Mouse (Mus musculus) adrenal gland, adult 18-20 months (tissue): ENCODE data around the gene Thoc3. TPM values are rescaled to one million over a fixed set of nuclear protein-coding genes. Genes with fewer than 3 reads are reported as not detected.
"Not testable (repeated sequence)": the region's sequence is repeated elsewhere in the genome, so short reads cannot be mapped to it uniquely, and the experiment has no call there.

ENCODE experiments used
- DNase-seq, 2 experiments: peaks; one replicate each; pipeline ENCODE4 v3.0.0; 2021 to 2022; ENCODE audit warnings: low spot score in 2 of 2
- long read RNA-seq, 2 experiments: library from polyadenylated mRNA; stranded (forward); transcript quantifications; one replicate each; pipeline ENCODE4 v2.0.0; 2021
- total RNA-seq, 2 experiments: library from RNA; stranded (reverse); gene quantifications; 1 replicate in 1 of 2; 2 replicates in 1 of 2; pipeline ENCODE4 v1.2.3; 2021

Gene Thoc3
- total RNA-seq: 10 to 100 TPM; 32.9 to 41.2 TPM
- long read RNA-seq, experiment 1, transcript Thoc3-201 (6 exons, 2,335 nt): major isoform, 30 of 32 reads
- long read RNA-seq, experiment 1, partial matches to known transcripts: 0 of 32 reads
- long read RNA-seq, experiment 1, other reads (novel, unspliced or antisense): 2 of 32 reads
- long read RNA-seq, experiment 2, transcript Thoc3-201 (6 exons, 2,335 nt): major isoform, 82 of 91 reads
- long read RNA-seq, experiment 2, partial matches to known transcripts: 8 of 91 reads
- long read RNA-seq, experiment 2, other reads (novel, unspliced or antisense): 1 of 91 reads

DNA sequence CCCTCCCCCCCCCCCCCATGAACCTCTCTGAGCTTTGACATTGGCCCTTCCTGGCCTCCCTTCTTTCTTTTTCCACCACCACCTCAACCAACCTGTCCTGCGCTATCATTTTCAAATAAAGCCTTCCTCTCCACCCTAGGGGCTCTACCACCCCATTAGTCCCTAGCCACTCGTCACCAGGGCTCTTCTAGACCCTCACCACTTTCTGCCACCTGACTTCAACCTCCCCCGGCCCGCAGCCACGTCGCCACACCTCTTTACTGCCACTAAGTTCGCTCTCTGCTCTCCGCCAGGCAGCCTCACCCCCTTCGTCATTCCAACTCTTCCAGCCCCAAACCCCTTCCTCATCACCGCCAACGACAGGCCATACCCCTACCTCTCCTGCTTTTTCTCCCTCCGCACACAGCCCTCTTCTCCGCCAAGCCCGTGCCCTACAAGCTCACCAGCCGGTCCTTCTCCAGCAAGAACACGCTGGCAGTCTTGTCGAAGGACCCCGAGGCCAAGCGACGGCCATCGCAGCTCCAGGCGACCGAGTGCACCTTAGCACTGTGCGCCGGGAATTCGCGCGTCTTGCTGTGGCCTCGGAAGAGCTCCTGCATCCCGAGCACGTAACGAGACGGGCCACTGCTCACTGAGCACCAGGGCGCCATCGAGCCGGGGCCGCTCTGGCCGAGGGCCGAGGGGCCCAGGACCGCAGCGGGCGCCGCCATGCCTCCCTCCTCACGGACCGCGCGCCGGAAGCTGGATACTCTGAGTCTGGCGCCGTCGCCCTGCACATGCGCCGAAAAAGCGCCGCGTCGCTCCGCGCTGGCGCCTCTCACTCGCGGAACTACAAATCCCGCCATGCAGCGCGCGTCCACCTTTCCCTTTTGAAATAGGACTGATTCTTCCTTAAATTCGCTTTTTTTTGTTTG lies at the start of gene Thoc3:
Thoc3 (minus strand) TSS at position 752 of the 914 bp plus-strand sequence.
- DNase-seq: peak; percentile 86 to 89

DNA sequence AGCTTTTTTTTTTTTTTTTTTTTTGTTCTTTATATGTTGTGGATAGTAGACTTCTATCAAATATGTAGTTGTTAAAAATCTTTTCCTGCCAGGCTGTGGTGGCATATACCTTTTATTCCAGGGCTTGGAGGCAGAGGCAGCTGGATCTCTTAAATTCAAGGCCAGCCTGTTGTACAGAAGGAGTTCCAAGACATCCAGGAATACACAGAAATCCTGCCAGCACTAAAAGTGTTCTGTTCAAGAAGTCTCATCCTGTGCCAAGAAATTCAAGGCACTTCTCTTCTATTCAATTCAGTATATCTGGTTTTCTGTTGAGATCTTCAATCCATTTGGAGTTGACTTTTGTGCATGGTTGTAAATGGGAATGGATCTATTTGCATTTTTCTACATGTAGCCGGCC lies 37.3 kb upstream of the Thoc3 start:
- DNase-seq: no peak

DNA sequence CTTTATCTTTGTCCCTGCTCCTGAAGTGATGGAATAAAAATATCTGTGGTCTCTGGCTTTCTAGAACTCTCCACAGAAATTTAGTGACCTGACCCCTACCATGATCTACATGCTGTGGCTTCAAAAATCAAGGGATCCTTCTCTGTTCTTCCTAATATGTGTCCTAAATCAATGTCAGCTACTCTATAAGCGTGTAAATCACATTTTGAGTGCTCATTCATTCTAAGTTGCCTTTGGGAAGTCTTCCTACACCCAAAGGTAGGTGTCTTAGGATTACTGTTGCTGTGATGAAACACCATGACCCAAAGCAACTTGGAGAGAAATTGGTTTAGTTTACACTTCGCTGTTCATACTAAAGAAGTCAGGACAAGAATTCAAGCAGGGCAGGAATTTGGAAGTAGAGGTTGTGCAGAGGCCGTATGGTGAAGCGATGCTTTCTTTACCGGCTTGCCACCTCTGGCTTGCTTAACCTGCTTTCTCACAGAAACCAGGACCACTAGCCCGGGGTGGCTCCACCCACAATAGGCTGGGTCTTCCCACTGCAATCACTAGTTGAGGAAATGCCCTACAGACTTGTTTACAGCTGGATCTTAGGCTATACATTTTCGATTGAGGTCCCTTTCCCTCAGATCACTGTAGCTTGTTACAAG lies 36.1 kb upstream of the Thoc3 start:
- DNase-seq: no peak

- peak; percentile 85 for DNase-seq
Observed at GRCm38 (mm10) chr13:54503604-54504521, 35.2 kb upstream of the Thoc3 start, which contains the start of gene Simc1. Gene Simc1 (plus strand): TSS chr13:54503779.

DNA sequence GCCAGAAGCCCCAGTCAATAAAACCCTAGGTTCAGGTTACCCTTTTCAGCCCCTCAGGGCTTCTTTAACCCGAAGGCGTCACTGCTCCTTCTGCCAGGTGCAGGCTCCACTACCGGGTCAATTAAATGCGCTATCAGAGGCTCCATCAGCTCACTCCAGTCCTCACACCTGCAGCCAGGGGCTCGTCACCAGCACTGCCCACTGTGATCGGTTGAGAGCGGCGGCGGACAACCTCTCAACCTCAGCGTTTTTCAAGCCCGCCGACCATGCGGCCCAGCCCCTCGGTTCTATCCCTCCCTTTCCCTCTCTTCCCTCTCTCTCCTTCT lies 34.6 kb upstream of the Thoc3 start:
- DNase-seq: no peak

DNA sequence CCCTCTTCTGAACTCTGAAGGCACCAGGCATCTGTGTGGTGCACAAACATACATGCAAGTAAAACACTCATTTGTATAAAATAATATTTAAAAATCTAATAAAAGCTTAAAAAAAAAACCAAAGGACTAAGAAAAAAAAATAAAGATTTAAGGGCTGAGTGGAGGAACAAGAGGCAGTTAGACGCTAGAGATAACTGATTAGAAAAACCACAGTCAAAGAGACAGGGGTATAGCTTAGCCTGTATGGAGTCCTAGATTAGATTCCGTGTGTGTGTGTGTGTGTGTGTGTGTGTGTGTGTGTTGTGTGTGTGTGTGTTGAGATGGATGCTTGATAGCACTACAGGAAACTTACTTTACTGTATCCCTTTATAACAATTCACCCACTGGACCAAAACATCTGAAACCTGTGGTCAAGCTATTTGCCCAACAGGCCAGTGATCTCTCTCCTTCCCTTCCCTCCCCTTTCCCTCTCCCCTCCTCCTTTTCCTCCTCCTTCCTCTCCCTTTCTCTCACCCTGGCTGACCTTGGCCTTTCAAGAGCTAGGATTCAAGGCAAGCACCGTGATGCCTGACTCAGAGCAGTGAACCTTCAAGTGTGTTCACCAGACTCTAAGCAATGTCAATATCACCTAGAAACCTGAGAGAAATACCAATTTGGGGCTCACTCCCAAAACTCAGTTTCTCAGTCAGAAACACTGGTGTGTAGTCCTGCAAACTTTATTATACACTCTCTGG lies 33.5 kb upstream of the Thoc3 start:
- peak; percentile 27 to 30 for DNase-seq

GRCm38 (mm10) chr13:54501352-54501751 lies 32.7 kb upstream of the Thoc3 start:
- no peak for DNase-seq

DNA sequence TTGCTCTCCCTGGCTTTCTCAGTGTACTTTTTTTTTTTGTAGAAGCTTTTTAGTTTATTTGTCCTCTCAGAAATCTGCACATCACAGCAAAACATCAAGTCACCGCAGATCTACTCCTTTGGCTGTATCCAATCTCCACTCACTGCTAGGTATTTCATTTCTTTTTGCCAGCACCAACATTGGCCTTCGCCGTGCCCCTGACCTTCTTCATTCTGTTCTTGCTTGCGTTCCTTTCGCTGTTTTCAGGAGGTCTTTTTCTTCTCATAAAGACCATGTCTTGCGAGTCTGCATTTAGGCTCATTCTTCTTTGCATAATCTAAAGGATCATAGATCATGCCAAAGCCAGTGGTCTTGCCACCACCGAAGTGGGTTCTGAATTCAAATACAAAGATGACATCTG lies 30.9 kb upstream of the Thoc3 start:
- not testable (repeated sequence) for DNase-seq

DNA sequence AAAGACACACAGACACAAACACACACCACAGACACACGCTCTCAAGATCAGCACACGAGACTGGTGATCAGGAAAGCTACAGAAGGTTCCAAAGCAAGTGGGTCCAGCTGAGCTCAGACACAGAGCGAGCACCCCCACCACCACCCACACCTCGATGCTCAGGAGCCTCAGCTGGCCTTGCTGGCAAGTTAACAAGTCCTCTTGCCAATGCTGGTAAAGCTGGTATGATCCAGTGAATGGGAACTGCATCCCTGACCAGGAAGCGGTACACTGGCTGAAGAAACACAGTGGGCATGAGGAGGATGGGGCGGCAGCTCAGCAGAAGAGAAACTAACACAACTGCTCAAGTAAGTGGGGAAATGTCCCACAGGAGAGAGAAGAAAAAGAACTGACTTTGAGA lies 22.7 kb upstream of the Thoc3 start:
- no peak for DNase-seq

- DNase-seq: no peak
Observed at GRCm38 (mm10) chr13:54490411-54490810, 21.8 kb upstream of the Thoc3 start.

- DNase-seq: no peak
Observed at GRCm38 (mm10) chr13:54481498-54481897, 12.8 kb upstream of the Thoc3 start.

DNA sequence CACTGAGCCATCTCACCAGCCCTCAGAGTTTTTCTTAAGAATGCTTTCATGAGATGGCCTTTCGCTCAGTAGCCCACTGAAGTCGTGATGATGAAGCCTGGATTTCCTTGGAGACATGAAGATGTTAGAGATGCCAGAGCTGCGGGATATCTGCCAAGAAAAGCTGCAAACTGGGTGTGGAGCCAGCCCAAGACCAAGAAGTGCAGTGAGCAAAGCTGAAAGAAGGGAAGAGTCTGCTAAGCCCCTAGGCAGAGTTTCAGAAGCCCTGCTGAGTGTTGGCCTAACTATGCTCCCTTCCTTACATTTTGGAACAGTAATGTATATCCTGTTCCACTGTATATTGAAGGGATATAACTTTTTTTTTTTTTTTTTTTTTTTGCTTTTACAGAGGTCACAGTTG lies 10.6 kb upstream of the Thoc3 start:
- no peak for DNase-seq

DNA sequence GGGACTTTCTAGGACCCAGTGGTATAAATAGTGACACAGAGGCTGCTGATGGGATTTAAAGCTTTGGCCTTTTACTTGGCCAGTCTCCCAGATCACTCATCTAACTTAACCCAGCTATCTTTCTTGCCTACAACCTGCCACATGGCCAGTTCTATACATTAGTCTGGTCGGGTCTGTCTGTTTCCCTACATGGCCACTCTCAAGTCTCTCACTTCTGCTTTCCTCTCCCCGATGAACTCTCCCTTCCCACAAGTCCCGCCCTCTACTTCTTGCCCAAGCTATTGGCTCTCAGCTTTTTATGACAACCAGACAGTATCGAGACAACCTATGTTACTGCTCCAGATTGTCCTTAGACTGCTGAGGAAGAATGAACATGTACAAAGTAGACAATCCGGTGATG lies 7.1 kb upstream of the Thoc3 start:
- DNase-seq: no peak

GRCm38 (mm10) chr13:54474996-54475395 lies 6.3 kb upstream of the Thoc3 start:
- no peak for DNase-seq

- no peak for DNase-seq
Observed at GRCm38 (mm10) chr13:54471967-54472366, 3.3 kb upstream of the Thoc3 start.

- DNase-seq: no peak
Observed at GRCm38 (mm10) chr13:54469012-54469354, 334 bp upstream of the Thoc3 start.

DNA sequence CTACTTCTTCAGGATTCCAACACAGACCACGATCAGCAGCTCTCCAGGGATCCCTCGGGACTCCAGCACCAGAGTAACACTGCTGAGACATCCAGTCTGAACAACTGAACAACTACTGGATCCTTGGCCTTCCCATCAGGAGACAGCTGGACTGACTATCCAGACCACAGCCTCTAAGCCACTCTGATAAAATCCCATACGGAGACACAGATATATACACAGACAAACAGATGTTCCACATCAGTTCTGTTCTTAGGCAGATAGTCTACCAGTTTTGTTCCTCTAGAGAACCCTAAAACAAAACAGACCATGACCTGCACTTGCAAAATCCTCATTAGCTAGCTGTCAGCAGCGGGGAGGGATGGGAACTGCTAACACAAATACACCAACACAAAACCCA lies 9.4 kb downstream of the Thoc3 start:
- DNase-seq: no peak

DNA sequence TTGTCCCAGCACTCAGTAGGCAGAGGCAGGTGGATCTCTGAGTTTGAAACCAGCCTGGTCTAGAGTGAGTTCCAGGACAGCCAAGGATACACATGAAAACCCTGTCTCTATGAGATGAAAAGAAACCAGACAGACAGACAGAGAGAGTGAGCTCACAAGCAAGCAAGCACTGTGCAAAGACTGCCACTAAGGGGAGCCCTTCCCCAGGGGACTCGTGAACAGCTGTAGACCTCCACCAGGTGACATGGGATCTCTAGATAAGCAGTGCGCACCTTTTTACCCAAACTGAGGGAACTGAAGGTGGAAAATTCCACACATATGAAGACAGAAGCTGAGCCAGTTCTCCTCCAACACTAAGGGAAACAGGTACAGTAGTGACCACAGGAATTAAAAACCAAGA lies 11.6 kb downstream of the Thoc3 start:
- no peak for DNase-seq

DNA sequence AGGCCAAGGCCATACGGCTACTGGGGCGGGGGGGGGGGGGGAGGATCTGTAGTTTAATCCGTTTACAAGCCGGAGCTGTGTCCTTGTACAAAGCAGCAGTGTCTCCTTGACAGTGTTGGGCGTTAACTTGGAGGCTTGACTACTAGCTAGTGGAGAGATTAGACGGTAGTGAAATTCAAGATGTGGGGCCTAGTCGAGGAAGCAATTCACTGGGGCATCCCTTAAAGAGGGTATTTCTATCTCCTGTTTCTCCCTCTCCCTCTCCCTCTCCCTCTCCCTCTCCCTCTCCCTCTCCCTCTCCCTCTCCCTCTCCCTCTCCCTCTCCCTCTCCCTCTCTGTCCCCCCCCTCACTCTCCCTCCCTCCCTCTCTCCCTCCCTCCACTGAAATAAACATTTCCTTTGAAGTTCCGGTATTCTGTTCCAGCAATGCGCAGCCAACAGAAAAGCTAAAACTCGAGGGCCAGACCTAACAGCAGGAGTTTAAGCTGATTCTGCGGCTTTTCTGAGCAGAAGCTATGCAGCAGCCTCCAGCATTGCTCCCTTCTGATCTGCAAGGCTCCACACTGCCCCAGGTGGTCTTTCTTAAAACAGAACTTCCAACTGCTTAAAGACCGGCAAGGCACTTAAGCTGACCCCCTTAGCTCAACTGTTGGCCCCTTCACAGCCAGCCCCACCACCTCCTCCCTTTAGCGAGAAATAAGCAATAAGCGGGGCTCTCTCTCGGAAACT lies 21.0 kb downstream of the Thoc3 start:
- DNase-seq: no peak
